Mouse (Mus musculus) heart, postnatal 14 days (tissue): ENCODE measurements around the gene Rbck1. TPM values are rescaled to one million over a fixed set of nuclear protein-coding genes. Genes with fewer than 3 reads are reported as not detected.
A peak's percentile ranks its signal among the peaks of the same experiment; 100 is the strongest.
"Not testable (repeated sequence)": the region's sequence is repeated elsewhere in the genome, so short reads cannot be mapped to it uniquely, and the experiment has no call there.

ENCODE experiments used
- DNase-seq, 2 experiments: peaks; one replicate each; pipeline ENCODE4 v3.0.0; 2021 to 2022
- intact Hi-C: fragments of 180-260 bp; cut with DNase I; formaldehyde crosslinking; loops from one replicate; pipeline ENCODE4 v1.15.1; 2025
- long read RNA-seq, 2 experiments: library from polyadenylated mRNA; stranded (forward); transcript quantifications; one replicate each; pipeline ENCODE4 v2.0.0; 2021
- total RNA-seq, 2 experiments: library from RNA; stranded (reverse); gene quantifications; 2 replicates each; pipeline ENCODE4 v1.2.3; 2021

Gene Rbck1
- total RNA-seq, result 10 to 100 TPM; 69.1 to 71.2 TPM
- long read RNA-seq, experiment 1, transcript Rbck1-202 (12 exons, 2,384 nt), result major isoform, 147 of 173 reads
- long read RNA-seq, experiment 1, partial matches to known transcripts, result 5 of 173 reads
- long read RNA-seq, experiment 1, other reads (novel, unspliced or antisense), result 18 of 173 reads
- long read RNA-seq, experiment 2, transcript Rbck1-202 (12 exons, 2,384 nt), result major isoform, 134 of 159 reads
- long read RNA-seq, experiment 2, partial matches to known transcripts, result 4 of 159 reads
- long read RNA-seq, experiment 2, other reads (novel, unspliced or antisense), result 19 of 159 reads

- DNase-seq, result peak; percentile 85 to 87
- intact Hi-C loops, result loop anchor here (5.0 kb wide), 1 partner anchor 35 kb away; no protein-coding TSS in a partner anchor
Observed at GRCm38 (mm10) chr2:152332101-152332825, at the start of gene Rbck1. TSS of gene Rbck1 (minus strand) at chr2:152332653.

GRCm38 (mm10) chr2:152376345-152376741 lies 43.9 kb upstream of the Rbck1 start, which contains the start of gene Nrsn2:
TSS of gene Nrsn2 (minus strand) at chr2:152376638.
- no peak for DNase-seq
- intact Hi-C loops, result no loop called here

GRCm38 (mm10) chr2:152375652-152376344 lies 43.3 kb upstream of the Rbck1 start:
- intact Hi-C loops, result no loop called here
- DNase-seq, result no peak

GRCm38 (mm10) chr2:152373547-152373946 lies 41.1 kb upstream of the Rbck1 start:
- intact Hi-C loops, result no loop called here
- no peak for DNase-seq

GRCm38 (mm10) chr2:152372661-152373060 lies 40.2 kb upstream of the Rbck1 start:
- intact Hi-C loops, result no loop called here

GRCm38 (mm10) chr2:152372104-152372503 lies 39.7 kb upstream of the Rbck1 start:
- intact Hi-C loops, result no loop called here
- no peak for DNase-seq

More at GRCm38 (mm10) chr2:152372661-152373060, 40.2 kb upstream of the Rbck1 start:
- no peak for DNase-seq

- DNase-seq, result peak; percentile 64 to 75
- intact Hi-C loops, result loop anchor here (2.0 to 5.0 kb wide), 5 partner anchors 36 to 340 kb away; partner anchors contain the start of genes Rbck1 and Srxn1
Observed at GRCm38 (mm10) chr2:152368532-152369140, 36.2 kb upstream of the Rbck1 start.

- DNase-seq, result no peak
- intact Hi-C loops, result loop anchor here (2.0 to 5.0 kb wide), 5 partner anchors 36 to 339 kb away; partner anchors contain the start of genes Rbck1 and Srxn1
Observed at GRCm38 (mm10) chr2:152367917-152368316, 35.5 kb upstream of the Rbck1 start.

- intact Hi-C loops, result no loop called here
- DNase-seq, result peak; percentile 73 to 89
Observed at GRCm38 (mm10) chr2:152363245-152364147, 31.0 kb upstream of the Rbck1 start.

- no peak for DNase-seq
- intact Hi-C loops, result no loop called here
Observed at GRCm38 (mm10) chr2:152361193-152361592, 28.7 kb upstream of the Rbck1 start.

- intact Hi-C loops, result no loop called here
- peak; percentile 77 to 80 for DNase-seq
Observed at GRCm38 (mm10) chr2:152360271-152360775, 27.9 kb upstream of the Rbck1 start.

GRCm38 (mm10) chr2:152359616-152360015 lies 27.2 kb upstream of the Rbck1 start:
- no peak for DNase-seq
- intact Hi-C loops, result no loop called here

- intact Hi-C loops, DNase-seq: not testable (repeated sequence)
Observed at GRCm38 (mm10) chr2:152358977-152359376, 26.5 kb upstream of the Rbck1 start.

GRCm38 (mm10) chr2:152357254-152357653 lies 24.8 kb upstream of the Rbck1 start:
- no peak for DNase-seq
- intact Hi-C loops, result no loop called here

- DNase-seq, result peak; percentile 54 to 65
- intact Hi-C loops, result no loop called here
Observed at GRCm38 (mm10) chr2:152349842-152350540, 17.5 kb upstream of the Rbck1 start.

GRCm38 (mm10) chr2:152349205-152349604 lies 16.8 kb upstream of the Rbck1 start:
- no peak for DNase-seq
- intact Hi-C loops, result no loop called here

GRCm38 (mm10) chr2:152347722-152348121 lies 15.3 kb upstream of the Rbck1 start:
- DNase-seq, result no peak
- intact Hi-C loops, result no loop called here

GRCm38 (mm10) chr2:152346776-152347465 lies 14.5 kb upstream of the Rbck1 start:
- intact Hi-C loops, result no loop called here
- no peak for DNase-seq
